Mouse (Mus musculus): Measurements from ENCODE around the gene Dennd4b.
A peak's percentile ranks its signal among the peaks of the same experiment; 100 is the strongest.
"Not testable (repeated sequence)": the region's sequence is repeated elsewhere in the genome, so short reads cannot be mapped to it uniquely, and the experiment has no call there.

The Dennd4b gene

GRCm38 (mm10) chr3:90265034-90265931 lies at the start of gene Dennd4b:
Gene Dennd4b, plus strand, starts transcription at chr3:90265185.
- DNase-seq (ENCODE audit: low read depth in 2 of 2, low spot score in 2 of 2): peak; percentile 85 to 86

- no peak for DNase-seq (ENCODE audit: low read depth in 2 of 2, low spot score in 2 of 2)
Measured at GRCm38 (mm10) chr3:90215825-90216380, 49.1 kb upstream of the Dennd4b start.

GRCm38 (mm10) chr3:90220088-90220487 lies 44.9 kb upstream of the Dennd4b start:
- DNase-seq (ENCODE audit: low read depth in 2 of 2, low spot score in 2 of 2): peak; percentile 38 to 51

GRCm38 (mm10) chr3:90220531-90220951 lies 44.4 kb upstream of the Dennd4b start:
- DNase-seq (ENCODE audit: low read depth in 2 of 2, low spot score in 2 of 2): no peak

- DNase-seq (ENCODE audit: low read depth in 2 of 2, low spot score in 2 of 2): no peak
Measured at GRCm38 (mm10) chr3:90221123-90221522, 43.9 kb upstream of the Dennd4b start.

GRCm38 (mm10) chr3:90222455-90222854 lies 42.5 kb upstream of the Dennd4b start:
- no peak for DNase-seq (ENCODE audit: low read depth in 2 of 2, low spot score in 2 of 2)

GRCm38 (mm10) chr3:90222941-90223340 lies 42.0 kb upstream of the Dennd4b start:
- no peak for DNase-seq (ENCODE audit: low read depth in 2 of 2, low spot score in 2 of 2)

- DNase-seq (ENCODE audit: low read depth in 2 of 2, low spot score in 2 of 2): no peak
Measured at GRCm38 (mm10) chr3:90224331-90224730, 40.7 kb upstream of the Dennd4b start.

- DNase-seq (ENCODE audit: low read depth in 2 of 2, low spot score in 2 of 2): no peak
Measured at GRCm38 (mm10) chr3:90231075-90231474, 33.9 kb upstream of the Dennd4b start.

- DNase-seq (ENCODE audit: low read depth in 2 of 2, low spot score in 2 of 2): peak; percentile 86 to 87
Measured at GRCm38 (mm10) chr3:90231507-90232333, 33.3 kb upstream of the Dennd4b start, which contains the start of gene Jtb. Gene Jtb, plus strand, starts transcription at chr3:90231597.

GRCm38 (mm10) chr3:90241251-90241650 lies 23.7 kb upstream of the Dennd4b start:
- DNase-seq (ENCODE audit: low read depth in 2 of 2, low spot score in 2 of 2): no peak

GRCm38 (mm10) chr3:90241669-90242358 lies 23.2 kb upstream of the Dennd4b start:
- no peak for DNase-seq (ENCODE audit: low read depth in 2 of 2, low spot score in 2 of 2)

- DNase-seq (ENCODE audit: low read depth in 2 of 2, low spot score in 2 of 2): no peak
Measured at GRCm38 (mm10) chr3:90242984-90243775, 21.8 kb upstream of the Dennd4b start, which contains the start of gene Creb3l4. Gene Creb3l4, minus strand, starts transcription at chr3:90243512.

GRCm38 (mm10) chr3:90245406-90245805 lies 19.6 kb upstream of the Dennd4b start:
- no peak for DNase-seq (ENCODE audit: low read depth in 2 of 2, low spot score in 2 of 2)

- no peak for DNase-seq (ENCODE audit: low read depth in 2 of 2, low spot score in 2 of 2)
Measured at GRCm38 (mm10) chr3:90247630-90247959, 17.4 kb upstream of the Dennd4b start.

GRCm38 (mm10) chr3:90247960-90248745 lies 16.8 kb upstream of the Dennd4b start, which contains the start of gene Slc39a1:
Gene Slc39a1, plus strand, starts transcription at chr3:90248172.
- peak; percentile 70 to 79 for DNase-seq (ENCODE audit: low read depth in 2 of 2, low spot score in 2 of 2)

GRCm38 (mm10) chr3:90248746-90249100 lies 16.3 kb upstream of the Dennd4b start:
- DNase-seq (ENCODE audit: low read depth in 2 of 2, low spot score in 2 of 2): no peak

GRCm38 (mm10) chr3:90250791-90251190 lies 14.2 kb upstream of the Dennd4b start:
- DNase-seq (ENCODE audit: low read depth in 2 of 2, low spot score in 2 of 2): no peak

- DNase-seq (ENCODE audit: low read depth in 2 of 2, low spot score in 2 of 2): not testable (repeated sequence)
Measured at GRCm38 (mm10) chr3:90251731-90252226, 13.2 kb upstream of the Dennd4b start.

All from CD8-positive naive resting alpha-beta T cell, adult 2 months (primary cell).